Mouse (Mus musculus) heart, embryonic 16.5 days (tissue): ENCODE measurements around the gene Morc1. TPM values are rescaled to one million over a fixed set of nuclear protein-coding genes. Genes with fewer than 3 reads are reported as not detected.

ENCODE experiments used
- ATAC-seq: fragments of 200-750 bp; cut with Nextera tagmentation; replicated peaks from 2 replicates; pipeline ENCODE4 v1.8.0; 2017; ENCODE audit warnings: moderate number of reproducible peaks; ENCODE audit not compliant: insufficient read depth, low FRiP score; ENCODE audit errors: extremely low read depth
- H3K27ac ChIP-seq: fragments of 300-500 bp; sonication (generic); 2 replicates; pipeline ENCODE4 v1.5.1; 2014; ENCODE audit warnings: mild to moderate bottlenecking, low read length, control low read depth, moderate library complexity
- H3K27me3 ChIP-seq: fragments of 300-500 bp; sonication (generic); 2 replicates; pipeline ENCODE4 v1.6.1; 2014; ENCODE audit warnings: low read length, mixed read lengths; ENCODE audit not compliant: control insufficient read depth, insufficient read depth
- H3K36me3 ChIP-seq: fragments of 300-500 bp; sonication (generic); 2 replicates; pipeline ENCODE4 v1.6.1; 2014; ENCODE audit not compliant: control insufficient read depth, insufficient read depth
- H3K4me1 ChIP-seq: fragments of 300-500 bp; sonication (generic); 2 replicates; pipeline ENCODE4 v1.6.1; 2014; ENCODE audit warnings: low read length, mixed read lengths; ENCODE audit not compliant: control insufficient read depth, insufficient read depth
- H3K4me2 ChIP-seq: fragments of 300-500 bp; sonication (generic); 2 replicates; pipeline ENCODE4 v1.6.1; 2014; ENCODE audit warnings: low read depth, mild to moderate bottlenecking, control low read depth, low read length
- H3K4me3 ChIP-seq: fragments of 300-500 bp; sonication (generic); 2 replicates; pipeline ENCODE4 v1.5.1; 2014; ENCODE audit warnings: mild to moderate bottlenecking, control low read depth, low read length
- H3K9ac ChIP-seq: fragments of 300-500 bp; sonication (generic); 2 replicates; pipeline ENCODE4 v1.6.1; 2014; ENCODE audit warnings: low read length, control low read depth
- H3K9me3 ChIP-seq: fragments of 300-500 bp; sonication (generic); replicated peaks from 2 replicates; pipeline ENCODE4 v1.6.1; 2016; ENCODE audit warnings: low read length; ENCODE audit not compliant: control insufficient read depth
- WGBS: fragments of 180-500 bp; shearing (Covaris S2); extraction: QIAGEN DNeasy Blood & Tissue Kit; methylation state at CpG from one replicate; pipeline ENCODE4 v1.1.7; 2014; 5-methylcytosine and 5-hydroxymethylcytosine counted together
- polyA plus RNA-seq: library from polyadenylated mRNA; unstranded; fragments of >200 nt; fragmentation: Nextera tagmentation; extraction: Ambion mirVana; gene quantifications from 2 replicates; pipeline ENCODE4 v1.2.1, GENCODE M21; 2015

Morc1 gene
- polyA plus RNA-seq, 1 experiment from 2014 or later: 0.46 TPM

GRCm38 (mm10) chr16:48446161-48446925, 15.3 kb downstream of the Morc1 start:
- ATAC-seq: no peak
- 64% methylated on average over 8 of the region's 8 CpGs for WGBS
- Histone ChIP-seq H3K9me3 (no peaks in the 10 kb centered on the region), H3K4me1 (no peaks in the 10 kb centered on the region), H3K4me3 (no peak overlapping the region), H3K27me3 (no peaks in the 10 kb centered on the region), H3K27ac (no peak overlapping the region), H3K4me2 (no peak overlapping the region), H3K9ac (no peak overlapping the region), H3K36me3 (no peaks in the 10 kb centered on the region)

GRCm38 (mm10) chr16:48453264-48453663, 22.2 kb downstream of the Morc1 start:
- Histone ChIP-seq H3K27me3 (no peaks in the 10 kb centered on the region), H3K4me1 (no peaks in the 10 kb centered on the region), H3K27ac (no peak overlapping the region), H3K9me3 (no peaks in the 10 kb centered on the region), H3K9ac (no peak overlapping the region), H3K36me3 (no peaks in the 10 kb centered on the region), H3K4me2 (no peak overlapping the region), H3K4me3 (no peak overlapping the region)
- ATAC-seq: no peak
- 69% methylated on average over 3 of the region's 3 CpGs for WGBS

- WGBS: 74% methylated on average over 10 of the region's 10 CpGs
- H3K36me3 ChIP-seq: no peaks in the 10 kb centered on the region
- H3K9me3 ChIP-seq: no peaks in the 10 kb centered on the region
- no peak overlapping the region for H3K4me3 ChIP-seq
- H3K9ac ChIP-seq: no peak overlapping the region
- H3K27me3 ChIP-seq: no peaks in the 10 kb centered on the region
- no peak overlapping the region for H3K27ac ChIP-seq
- no peak for ATAC-seq
- H3K4me2 ChIP-seq: no peak overlapping the region
- H3K4me1 ChIP-seq: no peaks in the 10 kb centered on the region
Observed at GRCm38 (mm10) chr16:48473396-48473795, 42.4 kb downstream of the Morc1 start.

GRCm38 (mm10) chr16:48474896-48475802, 44.1 kb downstream of the Morc1 start:
- no peak overlapping the region for H3K27ac ChIP-seq
- H3K4me2 ChIP-seq: no peak overlapping the region
- no peaks in the 10 kb centered on the region for H3K27me3 ChIP-seq
- no peaks in the 10 kb centered on the region for H3K36me3 ChIP-seq
- H3K9me3 ChIP-seq: no peaks in the 10 kb centered on the region
- 24% methylated on average over 4 of the region's 4 CpGs for WGBS
- no peaks in the 10 kb centered on the region for H3K4me1 ChIP-seq
- ATAC-seq: no peak; the same call in 1 of the 2 replicates
- no peak overlapping the region for H3K9ac ChIP-seq
- H3K4me3 ChIP-seq: no peak overlapping the region

- Histone ChIP-seq H3K9ac (no peak overlapping the region), H3K4me3 (no peak overlapping the region), H3K27ac (no peak overlapping the region), H3K4me2 (no peak overlapping the region), H3K9me3 (0 out of 2 replicates have a peak, but pooled peaks cover 3% of the 10 kb centered on the region), H3K4me1 (no peaks in the 10 kb centered on the region), H3K36me3 (no peaks in the 10 kb centered on the region), H3K27me3 (no peaks in the 10 kb centered on the region)
- 69% methylated on average over 8 of the region's 8 CpGs for WGBS
- ATAC-seq: peak; percentile 23; the same call in 1 of the 2 replicates
Observed at GRCm38 (mm10) chr16:48479266-48479848, 48.3 kb downstream of the Morc1 start.

GRCm38 (mm10) chr16:48516776-48517499, 85.9 kb downstream of the Morc1 start:
- Histone ChIP-seq H3K4me3 (no peak overlapping the region), H3K4me2 (no peak overlapping the region), H3K27ac (no peak overlapping the region), H3K36me3 (no peaks in the 10 kb centered on the region), H3K4me1 (no peaks in the 10 kb centered on the region), H3K9me3 (no peaks in the 10 kb centered on the region), H3K9ac (no peak overlapping the region), H3K27me3 (no peaks in the 10 kb centered on the region)
- WGBS: 80% methylated on average over 5 of the region's 5 CpGs
- no peak for ATAC-seq

GRCm38 (mm10) chr16:48519569-48519968, 88.5 kb downstream of the Morc1 start:
- H3K27me3 ChIP-seq: no peaks in the 10 kb centered on the region
- H3K9ac ChIP-seq: no peak overlapping the region
- H3K4me2 ChIP-seq: no peak overlapping the region
- H3K9me3 ChIP-seq: no peaks in the 10 kb centered on the region
- H3K4me1 ChIP-seq: no peaks in the 10 kb centered on the region
- H3K4me3 ChIP-seq: no peak overlapping the region
- ATAC-seq: no peak
- H3K27ac ChIP-seq: no peak overlapping the region
- H3K36me3 ChIP-seq: no peaks in the 10 kb centered on the region

GRCm38 (mm10) chr16:48537108-48537507, 106.1 kb downstream of the Morc1 start:
- H3K4me3 ChIP-seq: no peak overlapping the region

More at GRCm38 (mm10) chr16:48537108-48537507, 106.1 kb downstream of the Morc1 start:
- Histone ChIP-seq H3K4me2 (no peak overlapping the region), H3K9me3 (no peaks in the 10 kb centered on the region), H3K36me3 (no peaks in the 10 kb centered on the region), H3K27ac (no peak overlapping the region), H3K27me3 (no peaks in the 10 kb centered on the region), H3K9ac (no peak overlapping the region), H3K4me1 (no peaks in the 10 kb centered on the region)
- WGBS: 80% methylated on average over 5 of the region's 5 CpGs
- ATAC-seq: no peak
